Mouse (Mus musculus) bone marrow macrophage, adult 2 months (primary cell): ENCODE results near the gene Fstl5. TPM values are rescaled to one million over a fixed set of nuclear protein-coding genes. Genes with fewer than 3 reads are reported as not detected.

ENCODE experiments used
- H3K27ac ChIP-seq: 2 replicates; pipeline ENCODE4 v1.5.1; 2012; ENCODE audit warnings: low read depth, low read length; ENCODE audit not compliant: insufficient read depth
- H3K4me1 ChIP-seq: 2 replicates; pipeline ENCODE4 v1.6.1; 2012; ENCODE audit warnings: low read length; ENCODE audit not compliant: control insufficient read depth, insufficient read depth
- H3K4me3 ChIP-seq: 2 replicates; pipeline ENCODE4 v1.5.1; 2012; ENCODE audit warnings: mild to moderate bottlenecking, low read length, moderate library complexity; ENCODE audit not compliant: insufficient read depth
- CTCF ChIP-seq: IDR thresholded peaks from 2 replicates; pipeline ENCODE4 v1.5.1; 2012; ENCODE audit warnings: low read depth, mild to moderate bottlenecking, low read length, moderate library complexity
- POLR2A ChIP-seq: IDR thresholded peaks from 2 replicates; pipeline ENCODE4 v1.6.1; 2012; ENCODE audit warnings: mild to moderate bottlenecking, low read depth, low read length, borderline replicate concordance
- polyA plus RNA-seq: library from polyadenylated mRNA; stranded (reverse); fragments of >200 nt; gene quantifications from 2 replicates; pipeline ENCODE4 v1.2.4, GENCODE M21; 2012; ENCODE audit not compliant: missing spikeins, insufficient read depth, insufficient read length

Gene Fstl5
- polyA plus RNA-seq, 1 experiment = not detected

DNA sequence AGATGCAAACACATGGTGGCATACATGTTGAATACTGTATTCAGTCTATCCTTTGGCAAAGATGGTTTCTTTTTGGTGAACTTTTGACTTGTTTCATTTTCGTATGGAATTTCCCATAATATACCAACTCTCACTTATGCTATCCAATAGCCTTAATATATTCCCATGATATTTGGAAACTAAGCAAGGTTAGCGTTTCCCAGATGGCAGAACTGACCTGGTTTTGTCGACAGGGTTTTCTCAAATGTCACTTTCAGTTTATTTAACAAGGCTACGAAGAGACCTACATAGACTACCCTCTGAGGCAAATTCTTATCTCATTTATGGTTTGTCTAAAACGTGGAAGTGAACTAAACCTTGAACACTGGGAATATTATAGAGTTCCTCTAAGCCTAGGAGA, 596.8 kb downstream of the Fstl5 start:
- Histone ChIP-seq H3K27ac (no peak overlapping the region), H3K4me3 (no peak overlapping the region), H3K4me1 (no peaks in the 10 kb centered on the region)
- TF ChIP-seq CTCF = no peak
- TF ChIP-seq POLR2A = no peak

DNA sequence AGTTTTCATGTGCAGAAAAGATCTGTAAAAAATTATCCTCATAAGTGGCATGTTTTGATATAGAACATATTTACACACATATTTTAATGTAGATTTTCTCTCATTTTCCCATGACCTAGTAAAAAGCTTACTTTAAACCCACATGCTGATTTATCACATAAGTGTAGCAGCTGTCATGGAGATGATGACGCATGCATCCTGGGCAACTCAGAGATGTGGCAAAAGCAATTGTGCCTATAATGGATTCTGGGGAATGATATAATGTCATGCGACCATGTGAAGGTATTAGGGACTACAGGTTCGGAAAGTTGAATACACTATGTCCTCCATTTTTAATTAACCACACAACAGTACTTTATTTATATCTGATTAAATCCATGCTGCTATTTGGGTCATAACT, 601.9 kb downstream of the Fstl5 start:
- Histone ChIP-seq H3K27ac (no peak overlapping the region), H3K4me3 (no peak overlapping the region), H3K4me1 (no peaks in the 10 kb centered on the region)
- no peak for TF ChIP-seq CTCF

DNA sequence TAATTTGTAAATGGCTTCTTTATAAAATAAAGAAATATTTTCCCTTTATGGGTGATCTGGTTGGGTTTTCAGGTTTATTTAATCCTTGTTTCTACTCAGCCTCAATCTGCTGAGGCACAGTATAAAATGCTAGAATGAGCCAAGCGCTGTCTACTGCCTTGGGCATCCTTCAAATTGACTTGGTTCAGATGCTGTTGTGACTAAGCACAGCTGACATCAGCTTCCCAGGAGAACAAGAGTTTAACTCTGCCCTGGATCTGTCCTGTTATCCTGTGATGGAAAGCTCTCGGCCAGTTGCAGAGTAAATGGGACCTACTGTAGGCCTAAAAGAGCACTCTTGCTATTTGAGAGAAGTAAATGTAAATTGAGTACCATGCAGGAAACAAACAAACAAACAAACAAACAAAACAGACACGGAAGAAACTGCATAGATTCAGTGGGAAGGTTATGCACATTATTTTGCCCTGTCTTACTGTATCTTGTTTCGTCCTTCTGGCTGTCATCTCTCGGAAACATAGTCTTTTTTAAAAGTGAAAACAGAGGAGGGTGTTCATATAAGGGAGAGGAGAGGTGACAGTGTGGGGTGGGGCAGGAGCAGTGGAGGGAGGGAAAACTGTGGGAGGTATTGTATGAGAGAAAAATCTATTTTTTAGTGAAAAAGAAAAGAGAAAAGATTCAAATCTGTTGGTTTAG, 605.9 kb downstream of the Fstl5 start:
- Histone ChIP-seq H3K4me1 (no peaks in the 10 kb centered on the region), H3K4me3 (no peak overlapping the region), H3K27ac (no peak overlapping the region)
- TF ChIP-seq POLR2A (no peak), CTCF (no peak)

DNA sequence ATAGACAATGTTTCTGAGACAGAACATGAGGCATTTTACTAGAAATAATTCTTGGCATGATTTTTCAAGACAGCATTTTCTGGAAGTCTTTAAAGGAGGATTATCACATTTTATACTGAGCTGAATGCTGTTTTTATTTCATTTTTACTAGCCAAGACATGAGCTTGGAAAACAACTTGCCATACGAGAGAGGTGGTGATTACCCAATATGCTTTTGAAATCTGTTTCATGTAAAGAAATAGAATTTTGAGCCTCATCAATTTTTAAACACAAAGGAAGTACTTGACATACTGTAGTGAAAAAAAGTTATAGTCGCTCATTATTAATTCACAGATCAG, 606.4 kb downstream of the Fstl5 start:
- TF ChIP-seq POLR2A (no peak), CTCF (no peak)
- H3K4me1 ChIP-seq = no peaks in the 10 kb centered on the region
- H3K4me3 ChIP-seq = no peak overlapping the region
- no peak overlapping the region for H3K27ac ChIP-seq

DNA sequence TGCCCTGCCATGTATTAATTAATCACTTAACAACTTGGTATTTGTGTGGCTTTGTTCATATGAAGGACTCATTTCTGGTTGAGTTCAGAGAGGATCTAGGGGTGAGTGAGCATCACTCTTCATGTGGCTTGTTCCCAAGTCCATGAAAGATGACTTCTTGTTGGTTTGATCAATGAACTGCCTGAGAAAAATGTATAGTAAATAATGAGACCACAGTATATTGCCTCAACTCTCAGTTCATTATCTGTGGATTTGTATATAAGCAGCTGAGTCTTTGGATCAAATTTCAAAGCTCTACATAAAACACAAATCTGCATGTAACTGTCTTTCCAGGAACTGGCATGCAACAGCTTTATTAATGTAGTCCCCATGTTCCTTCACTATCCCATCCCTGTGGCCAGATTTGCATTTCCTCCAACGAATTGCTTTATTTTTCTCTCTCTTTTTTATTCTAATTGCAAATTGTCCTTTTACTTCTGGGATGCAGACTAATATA, 623.1 kb downstream of the Fstl5 start:
- Histone ChIP-seq H3K4me3 (no peak overlapping the region), H3K27ac (no peak overlapping the region), H3K4me1 (no peaks in the 10 kb centered on the region)
- no peak for TF ChIP-seq POLR2A
- TF ChIP-seq CTCF = no peak

DNA sequence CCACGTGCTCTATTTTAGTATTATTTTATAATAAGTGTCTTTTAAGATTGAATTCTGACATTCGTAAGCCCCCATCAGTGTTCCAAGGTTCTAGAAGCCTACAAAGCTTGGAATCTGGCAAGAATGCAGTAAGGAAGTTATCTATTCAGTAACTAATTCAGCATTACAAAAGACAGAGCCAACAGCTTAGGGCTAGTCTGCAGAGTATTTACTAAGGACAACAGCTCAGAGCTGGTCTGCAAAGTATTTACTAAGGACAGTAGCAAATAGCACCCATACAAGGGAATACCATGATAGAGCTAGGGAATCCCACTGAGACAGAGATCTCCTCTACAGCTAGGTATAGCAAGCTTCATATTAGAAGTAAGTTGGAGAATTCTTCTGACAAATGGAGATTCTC, 665.2 kb downstream of the Fstl5 start:
- no peaks in the 10 kb centered on the region for H3K4me1 ChIP-seq
- no peak overlapping the region for H3K4me3 ChIP-seq
- TF ChIP-seq POLR2A (no peak), CTCF (no peak)
- H3K27ac ChIP-seq = no peak overlapping the region

Other genes starting within 250 kb of the Fstl5 start
- gene Golim4, start 117.3 kb upstream of the Fstl5 start, polyA plus RNA-seq = 16.0 and 19.7 TPM in 2 replicates